Mouse (Mus musculus): ENCODE measurements around the gene Lgi2.

Lgi2 gene

GRCm38 (mm10) chr5:52565813-52566531, at the start of gene Lgi2:
Gene Lgi2, minus strand, starts transcription at chr5:52566462.
- DNase-seq (ENCODE audit: low read depth), result no peak

DNA sequence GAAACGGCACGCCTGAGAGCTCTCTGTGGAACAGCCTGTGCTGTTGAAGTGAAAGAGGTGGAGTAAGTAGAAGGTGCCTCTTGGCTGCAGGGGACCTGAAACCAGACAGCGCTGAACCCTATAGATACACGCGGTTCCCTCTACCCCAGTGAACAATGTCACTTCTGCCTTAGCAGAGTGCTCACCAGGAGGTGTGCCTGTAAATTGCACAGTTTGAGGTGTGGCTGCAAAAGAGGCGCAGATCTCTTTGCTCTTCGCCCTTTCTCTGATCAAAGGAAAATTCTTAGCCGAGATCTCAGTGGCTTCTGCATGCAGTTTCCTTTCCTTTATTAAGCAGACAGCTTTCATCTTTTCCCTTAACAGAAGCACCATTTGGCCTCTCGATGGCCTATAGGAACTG, 49.2 kb upstream of the Lgi2 start:
- DNase-seq (ENCODE audit: low read depth), result no peak

GRCm38 (mm10) chr5:52614686-52615085, 48.4 kb upstream of the Lgi2 start:
- DNase-seq (ENCODE audit: low read depth), result no peak

DNA sequence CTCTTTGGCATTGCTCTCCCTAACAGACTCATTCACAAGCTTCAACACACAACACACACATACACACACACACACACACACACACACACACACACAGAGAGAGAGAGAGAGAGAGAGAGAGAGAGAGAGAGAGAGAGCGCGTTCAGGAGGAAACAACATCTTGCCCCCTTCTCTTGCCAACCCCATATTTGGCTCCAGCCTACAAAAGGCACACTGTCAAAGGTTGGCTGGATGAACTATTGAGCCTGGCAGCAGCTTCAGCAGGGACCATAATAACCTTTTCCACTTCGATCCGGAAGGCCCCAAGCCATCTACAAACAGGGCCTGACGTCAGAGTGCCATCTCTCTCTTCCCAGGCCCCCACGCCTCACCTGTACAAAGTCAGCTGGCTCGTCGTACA, 46.5 kb upstream of the Lgi2 start:
- no peak for DNase-seq (ENCODE audit: low read depth)

- DNase-seq (ENCODE audit: low read depth), result no peak
Observed at GRCm38 (mm10) chr5:52611315-52611895, 45.1 kb upstream of the Lgi2 start.

DNA sequence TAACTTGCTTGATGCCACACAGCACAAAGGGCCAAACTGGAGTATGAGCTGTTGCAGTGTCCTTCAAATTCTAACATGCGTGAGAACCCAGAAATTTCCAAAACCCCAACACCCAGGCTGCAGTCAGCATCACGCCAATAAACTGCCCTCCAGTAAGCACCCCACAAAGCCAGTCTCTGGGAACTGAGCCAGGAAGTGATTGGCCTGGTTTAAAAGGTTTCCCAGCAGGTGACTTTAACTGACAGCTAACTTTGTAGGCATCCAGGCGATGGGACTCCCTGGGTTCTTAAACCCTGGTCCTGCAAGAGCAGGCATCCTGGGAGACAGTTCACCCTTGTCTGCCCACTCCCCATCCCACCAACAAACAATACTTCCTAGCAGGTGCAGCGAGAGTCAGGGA, 44.0 kb upstream of the Lgi2 start:
- DNase-seq (ENCODE audit: low read depth), result no peak

- DNase-seq (ENCODE audit: low read depth), result no peak
Observed at GRCm38 (mm10) chr5:52609672-52610071, 43.4 kb upstream of the Lgi2 start.

DNA sequence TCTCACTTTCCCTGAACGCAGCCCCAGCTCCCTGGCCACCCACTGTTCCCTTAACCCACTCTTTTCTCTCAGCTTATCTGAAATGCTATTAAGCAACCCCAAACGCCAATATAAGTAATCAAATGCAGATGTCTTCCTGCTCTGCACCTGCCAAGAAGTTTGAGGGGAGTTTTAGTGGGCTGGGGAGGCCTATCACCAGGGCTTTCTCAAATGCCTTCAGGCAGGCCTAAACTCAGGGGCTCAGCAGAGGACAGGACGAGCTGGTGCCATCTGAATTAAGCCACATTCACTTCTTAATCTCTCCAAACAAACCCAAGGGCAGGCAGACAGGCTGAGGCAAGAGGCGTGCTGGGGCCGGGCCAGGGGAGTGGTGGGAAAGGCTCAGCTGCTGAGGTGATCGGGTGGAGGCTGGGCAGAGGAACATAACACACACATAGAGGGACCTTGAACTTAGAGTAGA, 38.4 kb upstream of the Lgi2 start:
- DNase-seq (ENCODE audit: low read depth), result no peak

- no peak for DNase-seq (ENCODE audit: low read depth)
Observed at GRCm38 (mm10) chr5:52590612-52591011, 24.4 kb upstream of the Lgi2 start.

GRCm38 (mm10) chr5:52588650-52589049, 22.4 kb upstream of the Lgi2 start:
- DNase-seq (ENCODE audit: low read depth), result no peak

DNA sequence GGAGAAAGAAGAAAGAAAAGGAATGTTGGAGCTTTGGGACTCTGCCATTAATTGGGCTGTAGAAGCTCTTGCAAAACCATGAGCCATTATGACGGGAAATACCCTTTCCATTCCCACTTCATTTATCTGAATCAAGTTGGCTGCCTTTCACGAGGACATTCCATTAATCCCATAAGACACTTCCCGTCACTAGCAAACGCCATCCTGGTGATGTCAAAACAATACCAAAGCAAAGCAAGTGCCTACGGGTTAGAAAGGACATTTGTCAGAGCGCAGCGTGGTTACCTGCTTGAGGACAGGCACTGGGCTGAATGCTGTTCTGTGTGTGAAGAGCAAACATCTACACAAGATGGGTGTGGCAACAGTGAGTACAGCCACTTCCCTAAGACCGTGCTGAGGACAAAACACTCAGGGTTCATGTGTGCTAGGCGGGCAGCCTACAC, 21.1 kb upstream of the Lgi2 start:
- no peak for DNase-seq (ENCODE audit: low read depth)

GRCm38 (mm10) chr5:52572572-52572971, 6.3 kb upstream of the Lgi2 start:
- no peak for DNase-seq (ENCODE audit: low read depth)

GRCm38 (mm10) chr5:52570746-52571145, 4.5 kb upstream of the Lgi2 start:
- no peak for DNase-seq (ENCODE audit: low read depth)

GRCm38 (mm10) chr5:52565214-52565812, 949 bp downstream of the Lgi2 start:
- DNase-seq (ENCODE audit: low read depth), result no peak

DNA sequence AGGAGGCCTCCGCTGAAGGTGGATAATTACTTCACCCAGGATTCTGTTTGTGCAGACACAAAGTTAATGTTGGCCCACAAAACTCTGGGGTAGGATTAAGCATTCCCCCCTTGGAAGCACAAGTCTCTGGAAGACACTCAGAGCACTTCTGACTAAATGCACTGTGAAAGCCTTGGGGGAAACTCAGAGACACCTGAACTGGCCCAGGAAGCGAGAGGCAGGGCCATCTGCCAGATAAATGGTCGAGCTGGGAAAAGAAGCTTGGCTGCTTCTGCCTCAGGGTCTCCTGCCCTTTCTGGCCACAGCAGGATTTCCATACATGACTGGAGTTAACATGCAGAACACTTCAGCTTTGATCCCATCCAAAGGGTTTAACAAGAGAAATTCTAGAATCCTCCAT, 1.9 kb downstream of the Lgi2 start:
- no peak for DNase-seq (ENCODE audit: low read depth)

- no peak for DNase-seq (ENCODE audit: low read depth)
Observed at GRCm38 (mm10) chr5:52560240-52560639, 6.0 kb downstream of the Lgi2 start.

- DNase-seq (ENCODE audit: low read depth), result no peak
Observed at GRCm38 (mm10) chr5:52555526-52555925, 10.7 kb downstream of the Lgi2 start.

DNA sequence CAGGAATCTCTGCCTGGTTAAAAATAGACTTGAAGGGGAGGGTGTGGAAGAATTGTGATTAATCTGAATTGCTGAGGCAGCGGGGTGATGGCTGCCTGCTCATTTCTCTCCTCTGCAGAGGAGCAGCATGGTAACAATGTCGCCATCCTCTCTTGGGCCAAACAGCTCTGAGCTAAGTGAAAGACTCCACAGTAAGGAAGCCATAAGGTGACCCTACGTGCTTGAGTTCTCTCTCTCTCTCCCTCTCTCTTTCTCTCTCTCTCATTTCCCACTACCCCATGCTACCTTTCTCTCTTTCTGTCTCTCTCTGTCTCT, 15.0 kb downstream of the Lgi2 start:
- DNase-seq (ENCODE audit: low read depth), result no peak

DNA sequence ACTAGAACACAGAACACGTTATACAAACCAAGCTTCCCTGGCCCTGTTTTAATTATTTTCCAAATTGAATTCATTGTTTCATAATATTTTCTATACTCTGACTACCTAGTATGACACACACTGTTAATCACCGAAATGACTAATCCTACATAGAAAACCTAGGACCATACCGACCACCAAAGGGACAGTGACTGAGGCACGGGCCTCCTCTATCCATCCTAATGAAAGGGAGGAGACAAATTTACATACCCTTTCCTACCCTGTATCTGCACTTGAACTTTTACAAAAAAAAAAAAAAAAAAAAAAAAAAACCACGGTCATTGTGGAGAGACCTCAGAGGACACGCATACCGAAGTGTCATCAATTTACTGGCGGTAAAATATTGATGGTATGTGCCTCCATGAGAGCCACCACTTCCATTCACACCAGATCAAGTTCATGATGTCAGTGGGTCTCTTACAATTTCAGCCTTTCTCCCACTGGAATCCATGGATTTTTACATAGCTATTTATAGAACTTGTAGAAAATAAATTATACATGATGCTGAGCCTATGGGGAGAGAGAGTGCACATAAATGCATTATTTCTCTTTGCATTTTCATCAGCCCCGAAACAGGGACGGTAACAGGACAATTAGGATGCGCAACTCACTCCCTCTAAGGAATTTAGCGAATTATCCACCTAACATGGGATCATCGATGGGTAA, 15.5 kb downstream of the Lgi2 start:
- DNase-seq (ENCODE audit: low read depth), result no peak

- DNase-seq (ENCODE audit: low read depth), result peak; percentile 14
Observed at GRCm38 (mm10) chr5:52546950-52547349, 19.3 kb downstream of the Lgi2 start.

DNA sequence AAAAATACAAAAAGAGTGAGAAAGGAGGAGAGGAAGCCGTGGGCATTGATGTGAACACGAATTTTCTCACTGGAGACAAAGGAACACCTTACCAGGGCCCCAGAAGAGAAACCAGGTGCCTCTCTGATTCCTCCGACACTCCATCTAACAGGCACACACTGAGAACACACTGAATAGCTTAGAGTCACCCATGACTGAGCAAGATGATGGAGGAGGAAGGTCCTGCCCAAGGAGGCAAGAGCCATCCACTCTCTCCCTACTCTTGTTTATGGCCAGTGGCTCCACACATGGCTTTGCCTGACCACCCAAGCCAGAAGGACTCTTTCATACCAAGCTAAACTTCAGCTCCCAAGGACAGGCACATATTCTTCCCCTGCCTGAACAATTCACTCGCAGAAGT, 22.5 kb downstream of the Lgi2 start:
- DNase-seq (ENCODE audit: low read depth), result no peak

GRCm38 (mm10) chr5:52540186-52540585, 26.1 kb downstream of the Lgi2 start:
- no peak for DNase-seq (ENCODE audit: low read depth)

DNA sequence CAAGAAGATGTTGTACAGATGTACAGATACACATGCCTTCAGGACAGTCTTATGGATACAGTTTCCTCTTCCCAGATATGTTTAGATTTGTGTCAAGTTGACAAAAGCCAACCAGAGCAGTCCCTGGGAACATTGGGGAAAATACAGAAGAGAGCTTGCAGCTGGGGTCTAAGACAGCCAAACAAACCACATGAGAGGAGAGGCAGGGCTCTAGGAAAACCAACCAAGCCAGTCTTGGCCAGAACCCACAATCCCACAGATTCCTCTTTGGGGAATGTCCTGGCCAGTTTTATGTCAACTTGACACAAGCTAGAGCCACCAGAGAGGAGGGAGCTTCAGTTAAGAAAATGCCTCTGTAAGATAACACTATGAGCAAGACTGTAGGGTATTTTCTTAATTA, 26.8 kb downstream of the Lgi2 start:
- DNase-seq (ENCODE audit: low read depth), result no peak
